Mouse (Mus musculus) liver, embryonic 12.5 days (tissue): ENCODE results near the gene Myo1b. TPM values are rescaled to one million over a fixed set of nuclear protein-coding genes. Genes with fewer than 3 reads are reported as not detected.

ENCODE experiments used
- ATAC-seq: fragments of 200-750 bp; cut with Nextera tagmentation; 2 replicates; pipeline ENCODE4 v1.8.0; 2017; ENCODE audit warnings: moderate number of reproducible peaks, mild to moderate bottlenecking, moderate library complexity
- H3K27ac ChIP-seq: fragments of 300-500 bp; sonication (generic); 2 replicates; pipeline ENCODE4 v1.5.1; 2016; ENCODE audit warnings: mild to moderate bottlenecking
- H3K27me3 ChIP-seq: fragments of 300-500 bp; sonication (generic); replicated peaks from 2 replicates; pipeline ENCODE4 v1.6.1; 2016; ENCODE audit warnings: mild to moderate bottlenecking, moderate library complexity
- H3K36me3 ChIP-seq: fragments of 300-500 bp; sonication (generic); 2 replicates; pipeline ENCODE4 v1.6.1; 2016; ENCODE audit warnings: mild to moderate bottlenecking, moderate library complexity
- H3K4me1 ChIP-seq: fragments of 300-500 bp; sonication (generic); 2 replicates; pipeline ENCODE4 v1.6.1; 2016
- H3K4me2 ChIP-seq: fragments of 300-500 bp; sonication (generic); 2 replicates; pipeline ENCODE4 v1.6.1; 2016; ENCODE audit warnings: mild to moderate bottlenecking, moderate library complexity
- H3K4me3 ChIP-seq: fragments of 300-500 bp; sonication (generic); 2 replicates; pipeline ENCODE4 v1.5.1; 2016; ENCODE audit warnings: mild to moderate bottlenecking, moderate library complexity
- H3K9ac ChIP-seq: fragments of 300-500 bp; sonication (generic); 2 replicates; pipeline ENCODE4 v1.6.1; 2016; ENCODE audit warnings: mild to moderate bottlenecking, moderate library complexity
- H3K9me3 ChIP-seq: fragments of 300-500 bp; sonication (generic); replicated peaks from 2 replicates; pipeline ENCODE4 v1.6.1; 2016; ENCODE audit warnings: mild to moderate bottlenecking, moderate library complexity
- WGBS: fragments of 180-500 bp; shearing (Covaris S2); methylation state at CpG from one replicate; pipeline ENCODE4 v1.1.7; 2016; ENCODE audit not compliant: insufficient replicate concordance; 5-methylcytosine and 5-hydroxymethylcytosine counted together
- polyA plus RNA-seq: library from polyadenylated mRNA; unstranded; fragments of >200 nt; fragmentation: Nextera tagmentation; extraction: Ambion mirVana; gene quantifications from 2 replicates; pipeline ENCODE4 v1.2.1, GENCODE M21; 2016

The Myo1b gene
- polyA plus RNA-seq, 1 experiment from 2014 or later = 12.0 TPM

GRCm38 (mm10) chr1:51804296-51805039, 111.4 kb downstream of the Myo1b start:
- Histone ChIP-seq H3K9ac (no peak overlapping the region), H3K27me3 (no peaks in the 10 kb centered on the region), H3K4me2 (no peak overlapping the region), H3K4me1 (no peaks in the 10 kb centered on the region), H3K9me3 (no peaks in the 10 kb centered on the region), H3K4me3 (no peak overlapping the region), H3K27ac (no peak overlapping the region), H3K36me3 (no peaks in the 10 kb centered on the region)
- 76% methylated on average over 11 of the region's 12 CpGs for WGBS
- ATAC-seq = no peak

DNA sequence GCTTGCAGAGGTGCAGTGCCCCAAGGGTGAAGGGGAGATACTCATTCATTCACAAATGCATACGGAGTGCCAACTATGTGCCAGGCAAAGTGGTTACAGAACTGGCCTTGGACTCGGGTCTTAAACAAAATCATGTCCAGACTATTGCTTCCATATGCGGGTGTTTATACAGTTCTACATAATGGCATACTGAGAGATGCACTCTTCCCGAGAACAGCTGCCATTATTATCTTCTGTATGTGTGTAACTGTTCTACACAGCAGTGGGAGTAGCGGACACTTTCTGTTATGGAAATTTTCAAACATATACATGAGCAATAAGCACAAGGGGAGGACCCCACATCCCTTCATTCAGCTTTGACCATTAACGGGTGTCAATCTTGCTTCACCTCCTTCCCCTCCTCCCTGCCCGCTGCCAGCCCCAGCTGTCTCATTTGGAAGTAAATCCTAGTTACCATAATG, 117.8 kb downstream of the Myo1b start:
- 75% methylated on average over 7 of the region's 7 CpGs for WGBS
- H3K4me3 ChIP-seq = no peak overlapping the region
- H3K4me1 ChIP-seq = no peaks in the 10 kb centered on the region
- H3K4me2 ChIP-seq = no peak overlapping the region
- H3K27ac ChIP-seq = no peak overlapping the region
- no peaks in the 10 kb centered on the region for H3K27me3 ChIP-seq
- no peak overlapping the region for H3K9ac ChIP-seq
- 0 out of 2 replicates have a peak, but pooled peaks cover 2% of the 10 kb centered on the region for H3K36me3 ChIP-seq
- no peaks in the 10 kb centered on the region for H3K9me3 ChIP-seq
- ATAC-seq = no peak

GRCm38 (mm10) chr1:51795586-51796309, 120.1 kb downstream of the Myo1b start:
- Histone ChIP-seq H3K36me3 (peaks cover 16% of the 10 kb centered on the region), H3K4me3 (no peak overlapping the region), H3K27me3 (no peaks in the 10 kb centered on the region), H3K4me2 (no peak overlapping the region), H3K9ac (no peak overlapping the region), H3K27ac (no peak overlapping the region), H3K9me3 (no peaks in the 10 kb centered on the region), H3K4me1 (no peaks in the 10 kb centered on the region)
- no peak for ATAC-seq
- 74% methylated on average over 9 of the region's 9 CpGs for WGBS

GRCm38 (mm10) chr1:51789269-51789668, 126.6 kb downstream of the Myo1b start:
- H3K9me3 ChIP-seq = no peaks in the 10 kb centered on the region
- H3K9ac ChIP-seq = no peak overlapping the region
- H3K4me3 ChIP-seq = no peak overlapping the region
- ATAC-seq = no peak
- 36% methylated on average over 6 of the region's 6 CpGs for WGBS
- no peaks in the 10 kb centered on the region for H3K27me3 ChIP-seq
- no peak overlapping the region for H3K4me2 ChIP-seq
- H3K4me1 ChIP-seq = no peaks in the 10 kb centered on the region
- no peak overlapping the region for H3K27ac ChIP-seq
- peaks cover 18% of the 10 kb centered on the region for H3K36me3 ChIP-seq

- Histone ChIP-seq H3K4me1 (no peaks in the 10 kb centered on the region), H3K27me3 (no peaks in the 10 kb centered on the region), H3K36me3 (peaks cover 4% of the 10 kb centered on the region; the same call in 1 of the 2 replicates), H3K27ac (no peak overlapping the region), H3K4me2 (no peak overlapping the region), H3K9me3 (no peaks in the 10 kb centered on the region), H3K4me3 (no peak overlapping the region), H3K9ac (no peak overlapping the region)
- no peak for ATAC-seq
- 66% methylated on average over 6 of the region's 6 CpGs for WGBS
Measured at GRCm38 (mm10) chr1:51782091-51782490, 133.8 kb downstream of the Myo1b start.

GRCm38 (mm10) chr1:51780357-51780756, 135.5 kb downstream of the Myo1b start:
- no peak for ATAC-seq

GRCm38 (mm10) chr1:51778241-51778640, 137.6 kb downstream of the Myo1b start:
- no peak overlapping the region for H3K4me3 ChIP-seq

More at GRCm38 (mm10) chr1:51780357-51780756, 135.5 kb downstream of the Myo1b start:
- peaks cover 4% of the 10 kb centered on the region for H3K36me3 ChIP-seq
- H3K9ac ChIP-seq = no peak overlapping the region
- H3K4me2 ChIP-seq = no peak overlapping the region
- no peaks in the 10 kb centered on the region for H3K9me3 ChIP-seq
- H3K27ac ChIP-seq = no peak overlapping the region
- H3K27me3 ChIP-seq = no peaks in the 10 kb centered on the region
- H3K4me3 ChIP-seq = no peak overlapping the region
- H3K4me1 ChIP-seq = no peaks in the 10 kb centered on the region

DNA sequence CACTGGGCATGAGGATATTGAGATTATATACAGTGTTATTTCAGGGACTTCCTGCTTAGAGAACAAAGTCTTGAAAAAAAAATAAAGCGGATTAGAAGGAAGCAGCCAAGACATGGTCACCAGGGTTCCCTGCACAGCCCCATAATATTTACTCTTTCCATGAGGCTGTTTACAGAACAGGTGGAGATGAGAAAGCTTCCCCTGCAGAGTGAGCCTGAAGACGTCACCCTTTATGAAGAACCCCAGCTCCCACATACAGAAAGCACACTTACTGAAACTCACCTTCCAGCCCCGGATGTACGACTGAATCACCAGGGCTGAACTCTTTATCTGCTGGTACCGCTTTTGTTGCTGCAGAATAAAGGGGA, 145.4 kb downstream of the Myo1b start:
- H3K4me1 ChIP-seq = no peaks in the 10 kb centered on the region
- H3K9ac ChIP-seq = no peak overlapping the region
- H3K27me3 ChIP-seq = no peaks in the 10 kb centered on the region
- H3K4me2 ChIP-seq = no peak overlapping the region
- H3K27ac ChIP-seq = no peak overlapping the region
- H3K36me3 ChIP-seq = peaks cover 15% of the 10 kb centered on the region; the same call in 1 of the 2 replicates
- ATAC-seq = no peak
- no peak overlapping the region for H3K4me3 ChIP-seq
- H3K9me3 ChIP-seq = no peaks in the 10 kb centered on the region
- WGBS = 80% methylated on average over 5 of the region's 5 CpGs

More at GRCm38 (mm10) chr1:51778241-51778640, 137.6 kb downstream of the Myo1b start:
- Histone ChIP-seq H3K9ac (no peak overlapping the region), H3K4me2 (no peak overlapping the region), H3K4me1 (no peaks in the 10 kb centered on the region), H3K36me3 (peaks cover 8% of the 10 kb centered on the region), H3K27ac (no peak overlapping the region), H3K9me3 (no peaks in the 10 kb centered on the region), H3K27me3 (no peaks in the 10 kb centered on the region)
- 79% methylated on average over 7 of the region's 7 CpGs for WGBS
- ATAC-seq = no peak

GRCm38 (mm10) chr1:51769815-51770503, 145.9 kb downstream of the Myo1b start:
- ATAC-seq = no peak
- H3K36me3 ChIP-seq = peaks cover 14% of the 10 kb centered on the region; the same call in 1 of the 2 replicates
- no peaks in the 10 kb centered on the region for H3K9me3 ChIP-seq
- no peak overlapping the region for H3K9ac ChIP-seq
- WGBS = 78% methylated on average over 12 of the region's 12 CpGs
- H3K4me3 ChIP-seq = no peak overlapping the region
- no peak overlapping the region for H3K4me2 ChIP-seq
- H3K27ac ChIP-seq = no peak overlapping the region
- no peaks in the 10 kb centered on the region for H3K27me3 ChIP-seq
- no peaks in the 10 kb centered on the region for H3K4me1 ChIP-seq

- Histone ChIP-seq H3K9me3 (no peaks in the 10 kb centered on the region), H3K27ac (no peak overlapping the region), H3K4me2 (no peak overlapping the region), H3K27me3 (no peaks in the 10 kb centered on the region), H3K4me1 (no peaks in the 10 kb centered on the region), H3K36me3 (peaks cover 6% of the 10 kb centered on the region; the same call in 1 of the 2 replicates), H3K4me3 (no peak overlapping the region), H3K9ac (no peak overlapping the region)
- no peak for ATAC-seq
- 83% methylated on average over 4 of the region's 4 CpGs for WGBS
Measured at GRCm38 (mm10) chr1:51766271-51766670, 149.6 kb downstream of the Myo1b start.

GRCm38 (mm10) chr1:51765156-51765555, 150.7 kb downstream of the Myo1b start:
- Histone ChIP-seq H3K4me2 (no peak overlapping the region), H3K9ac (no peak overlapping the region), H3K36me3 (peaks cover 6% of the 10 kb centered on the region; the same call in 1 of the 2 replicates), H3K27ac (no peak overlapping the region), H3K9me3 (no peaks in the 10 kb centered on the region), H3K4me1 (no peaks in the 10 kb centered on the region), H3K4me3 (no peak overlapping the region), H3K27me3 (no peaks in the 10 kb centered on the region)
- ATAC-seq = no peak
- WGBS = 79% methylated on average over 5 of the region's 5 CpGs

- Histone ChIP-seq H3K4me3 (no peak overlapping the region), H3K36me3 (peaks cover 4% of the 10 kb centered on the region; the same call in 1 of the 2 replicates), H3K27me3 (no peaks in the 10 kb centered on the region), H3K9me3 (no peaks in the 10 kb centered on the region), H3K4me1 (no peaks in the 10 kb centered on the region), H3K4me2 (no peak overlapping the region), H3K27ac (no peak overlapping the region), H3K9ac (no peak overlapping the region)
- 70% methylated on average over 6 of the region's 6 CpGs for WGBS
- ATAC-seq = no peak
Measured at GRCm38 (mm10) chr1:51759657-51760056, 156.2 kb downstream of the Myo1b start.
